Mouse (Mus musculus) megakaryocyte, embryonic 14.5 days (primary cell): ENCODE results near the gene Ipcef1. TPM values are rescaled to one million over a fixed set of nuclear protein-coding genes. Genes with fewer than 3 reads are reported as not detected.

ENCODE experiments used
- H3K27me3 ChIP-seq: replicated peaks from 2 replicates; pipeline ENCODE3; 2012; ENCODE audit warnings: inconsistent platforms
- H3K36me3 ChIP-seq: replicated peaks from 2 replicates; pipeline ENCODE3; 2012; ENCODE audit warnings: low read length, inconsistent platforms, mixed read lengths
- H3K4me1 ChIP-seq: 2 replicates; pipeline ENCODE4 v1.6.1; 2012; ENCODE audit warnings: inconsistent platforms
- H3K4me3 ChIP-seq: replicated peaks from 2 replicates; pipeline ENCODE3; 2012; ENCODE audit warnings: moderate library complexity, mild to moderate bottlenecking, inconsistent platforms
- H3K9me3 ChIP-seq: 2 replicates; pipeline ENCODE4 v1.6.1; 2012; ENCODE audit warnings: inconsistent platforms
- FLI1 ChIP-seq: IDR thresholded peaks from 2 replicates; pipeline ENCODE4 v1.6.1; 2012; ENCODE audit warnings: low read length, inconsistent platforms, mixed read lengths
- GATA1 ChIP-seq: IDR thresholded peaks from 3 replicates; pipeline ENCODE4 v1.6.1; 2012; ENCODE audit warnings: mixed read lengths, low read length, inconsistent platforms, borderline replicate concordance
- polyA plus RNA-seq: library from polyadenylated mRNA; stranded (reverse); fragments of >175 nt; gene quantifications from 2 replicates; pipeline ENCODE4 v1.2.3, GENCODE M21; 2012; ENCODE audit warnings: low replicate concordance; ENCODE audit not compliant: insufficient read depth

The Ipcef1 gene
- polyA plus RNA-seq, 1 experiment = 0.07 TPM

DNA sequence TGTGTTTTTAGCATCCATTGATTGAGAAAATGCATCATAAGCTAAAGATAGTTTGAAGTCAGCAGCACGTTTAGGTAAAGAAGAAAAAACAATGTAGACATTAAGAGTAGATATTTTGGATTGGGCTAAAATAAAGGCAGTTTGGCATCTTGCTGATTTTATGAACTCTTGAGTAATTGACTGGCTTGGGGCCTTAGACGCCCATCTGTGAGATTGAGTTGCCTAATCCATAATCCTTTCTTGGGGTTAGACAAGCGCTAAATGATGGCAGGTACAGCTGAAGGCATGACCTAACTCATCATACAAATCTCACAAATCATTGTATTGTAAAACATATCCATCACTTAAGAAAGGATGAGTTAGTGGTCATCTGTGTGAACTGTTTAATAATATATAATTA lies 52.9 kb downstream of the Ipcef1 start:
- Histone ChIP-seq H3K9me3 (no peaks in the 10 kb centered on the region), H3K4me3 (no peak overlapping the region), H3K27me3 (no peaks in the 10 kb centered on the region), H3K36me3 (no peaks in the 10 kb centered on the region), H3K4me1 (peaks cover 11% of the 10 kb centered on the region)
- no peak for TF ChIP-seq GATA1
- TF ChIP-seq FLI1 = no peak

DNA sequence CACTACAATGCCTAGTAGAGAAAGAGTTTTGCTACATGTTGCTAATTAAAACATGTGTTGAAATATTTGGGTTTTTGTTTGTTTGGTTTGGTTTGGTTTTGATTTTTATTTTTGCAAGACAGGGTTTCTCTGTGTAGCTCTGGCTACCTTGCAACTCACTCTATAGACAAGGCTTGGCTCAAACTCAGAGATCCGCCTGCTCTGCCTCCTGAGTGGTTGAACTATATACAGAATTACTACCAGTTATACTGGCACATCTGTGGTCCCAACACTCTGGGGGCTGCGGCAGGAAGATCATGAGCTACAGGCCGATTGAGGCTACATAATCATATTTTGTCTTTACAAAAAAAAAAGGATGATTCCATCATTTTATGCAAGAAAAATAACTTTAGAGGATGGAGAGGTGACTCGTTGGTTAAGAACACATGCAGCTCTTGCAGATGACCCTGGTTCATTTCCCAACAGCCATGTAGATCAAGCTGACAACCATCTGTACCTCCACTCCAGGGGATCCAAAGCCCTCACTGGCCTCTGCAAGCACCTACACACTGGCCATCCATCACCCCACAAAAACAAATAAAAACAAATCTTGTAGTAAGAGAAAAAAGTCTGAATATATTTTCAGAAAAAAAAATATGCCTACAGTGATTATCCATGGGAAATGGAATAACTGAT lies 53.6 kb downstream of the Ipcef1 start:
- H3K4me3 ChIP-seq = no peak overlapping the region
- H3K9me3 ChIP-seq = no peaks in the 10 kb centered on the region
- H3K4me1 ChIP-seq = peaks cover 11% of the 10 kb centered on the region
- H3K36me3 ChIP-seq = no peaks in the 10 kb centered on the region
- H3K27me3 ChIP-seq = no peaks in the 10 kb centered on the region
- no peak for TF ChIP-seq GATA1
- no peak for TF ChIP-seq FLI1

DNA sequence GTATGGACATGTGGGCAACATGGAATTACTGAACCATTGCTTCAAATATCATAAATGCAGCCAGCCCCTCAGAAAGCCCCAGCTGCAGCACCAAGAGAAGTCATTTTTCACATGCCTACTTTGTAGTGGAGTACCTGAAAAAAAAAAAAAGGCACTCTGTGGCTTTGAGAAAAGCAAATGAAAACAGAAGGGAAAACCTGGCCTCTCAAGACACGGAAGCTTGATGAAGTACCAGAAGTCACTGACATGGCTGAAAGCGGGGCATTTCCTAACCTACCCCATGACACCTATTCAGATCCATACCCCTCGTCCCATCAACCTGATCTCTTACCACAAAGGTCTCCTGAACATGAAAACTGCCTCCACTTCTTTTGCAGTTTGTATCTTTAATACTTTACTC lies 55.4 kb downstream of the Ipcef1 start:
- H3K4me3 ChIP-seq = no peak overlapping the region
- H3K4me1 ChIP-seq = peaks cover 15% of the 10 kb centered on the region
- no peaks in the 10 kb centered on the region for H3K36me3 ChIP-seq
- no peaks in the 10 kb centered on the region for H3K27me3 ChIP-seq
- no peaks in the 10 kb centered on the region for H3K9me3 ChIP-seq
- TF ChIP-seq GATA1 = no peak
- TF ChIP-seq FLI1 = no peak

DNA sequence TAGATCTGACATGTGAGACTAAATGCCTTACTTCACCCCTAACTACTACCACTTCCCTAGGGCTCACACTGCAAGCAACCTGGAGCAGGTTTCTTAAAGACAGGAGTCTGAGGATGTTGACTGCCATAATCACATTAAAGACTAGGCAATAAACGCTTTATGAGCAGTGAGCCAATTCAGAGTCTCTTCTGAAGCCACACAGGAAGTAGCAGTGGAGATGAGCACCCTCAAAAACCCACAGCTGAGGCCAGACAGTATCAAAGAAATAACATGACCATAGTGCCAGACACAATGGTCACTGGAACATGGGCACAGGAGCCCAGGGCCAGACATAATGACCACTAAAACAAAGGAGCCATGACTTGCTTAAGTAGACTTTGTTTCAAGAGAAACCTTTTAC lies 63.7 kb downstream of the Ipcef1 start:
- H3K36me3 ChIP-seq = peaks cover 6% of the 10 kb centered on the region
- TF ChIP-seq GATA1 = no peak
- H3K9me3 ChIP-seq = peaks cover 9% of the 10 kb centered on the region; the same call in 1 of the 2 replicates
- H3K4me3 ChIP-seq = no peak overlapping the region
- H3K27me3 ChIP-seq = no peaks in the 10 kb centered on the region
- H3K4me1 ChIP-seq = peaks cover 63% of the 10 kb centered on the region

DNA sequence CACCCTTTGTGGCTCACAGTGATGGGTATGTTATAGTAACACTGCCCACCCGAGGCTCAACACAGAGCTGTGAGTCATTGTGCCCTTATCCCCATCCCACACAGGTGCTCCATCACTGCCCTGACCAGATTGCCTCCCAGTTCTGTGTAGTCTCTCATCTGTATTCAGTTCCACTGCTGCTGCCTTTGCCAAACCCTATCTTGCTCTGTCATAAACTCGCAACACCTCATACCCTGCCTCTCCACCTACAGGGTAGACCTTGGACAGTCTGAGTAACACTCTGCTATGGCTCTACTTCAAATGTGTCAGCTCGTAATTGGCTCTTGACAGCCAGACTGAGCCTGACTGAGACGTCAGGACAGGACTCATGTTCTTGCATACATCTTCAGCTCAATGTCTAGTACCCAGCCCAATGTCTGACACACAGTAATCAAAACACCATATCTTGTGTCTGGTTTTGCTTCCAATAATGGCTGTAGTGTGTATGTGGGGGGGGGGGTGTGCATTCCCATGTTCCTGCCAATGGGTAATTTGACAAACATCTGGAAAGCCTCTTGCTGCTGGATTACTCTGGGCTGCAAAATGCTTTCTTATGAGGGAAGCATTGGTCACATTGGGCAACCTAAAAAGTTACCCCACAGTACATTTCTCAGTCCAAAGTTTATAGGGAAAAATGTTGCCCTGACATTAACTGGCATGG lies 64.7 kb downstream of the Ipcef1 start:
- Histone ChIP-seq H3K36me3 (peaks cover 6% of the 10 kb centered on the region), H3K4me3 (peak overlapping the region; percentile 1), H3K9me3 (peaks cover 9% of the 10 kb centered on the region; the same call in 1 of the 2 replicates), H3K27me3 (no peaks in the 10 kb centered on the region), H3K4me1 (peaks cover 68% of the 10 kb centered on the region)
- TF ChIP-seq GATA1 (no peak), FLI1 (no peak)

DNA sequence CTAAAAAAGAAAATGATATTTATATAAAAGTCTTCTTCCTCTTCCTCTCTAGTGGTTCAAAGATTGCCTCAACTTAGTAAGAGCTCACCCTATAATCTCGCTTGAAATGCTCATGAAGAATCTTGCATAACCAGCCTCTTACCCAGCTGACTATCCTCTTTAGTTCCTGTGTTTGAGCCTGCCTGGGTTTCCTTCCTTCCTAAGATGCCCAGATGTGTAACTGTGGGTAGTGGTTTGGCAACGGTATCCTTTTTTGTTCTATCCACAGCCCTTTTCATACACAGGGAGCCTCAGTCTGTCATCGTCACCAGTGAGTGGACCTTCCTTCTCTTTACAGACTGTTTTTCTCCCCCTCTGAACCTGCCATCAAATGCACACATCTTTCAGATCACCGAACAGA lies 66.0 kb downstream of the Ipcef1 start:
- Histone ChIP-seq H3K36me3 (peaks cover 4% of the 10 kb centered on the region), H3K27me3 (no peaks in the 10 kb centered on the region), H3K4me1 (peaks cover 63% of the 10 kb centered on the region), H3K4me3 (no peak overlapping the region), H3K9me3 (peaks cover 4% of the 10 kb centered on the region; the same call in 1 of the 2 replicates)
- TF ChIP-seq GATA1 (no peak), FLI1 (no peak)

DNA sequence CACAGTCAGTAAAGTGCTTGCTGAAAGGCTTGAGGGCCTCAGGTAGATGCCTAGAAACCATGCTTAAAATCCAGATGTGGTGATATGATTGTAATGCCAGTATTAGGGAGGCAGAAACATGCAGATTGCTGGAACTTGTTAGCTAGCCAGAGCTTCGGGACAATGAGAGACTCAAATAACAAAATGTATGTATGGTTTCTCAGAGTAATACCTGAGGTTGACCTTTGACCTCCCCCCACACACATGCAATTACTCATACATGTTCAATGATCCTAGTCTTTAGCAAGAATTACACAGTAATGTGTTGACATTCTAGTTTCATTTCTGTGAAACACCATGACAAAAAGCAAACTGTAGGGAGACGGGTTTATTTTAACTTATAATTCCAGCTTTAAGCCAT lies 68.8 kb downstream of the Ipcef1 start:
- Histone ChIP-seq H3K4me3 (no peak overlapping the region), H3K9me3 (peaks cover 4% of the 10 kb centered on the region; the same call in 1 of the 2 replicates), H3K27me3 (no peaks in the 10 kb centered on the region), H3K36me3 (peaks cover 4% of the 10 kb centered on the region), H3K4me1 (peaks cover 49% of the 10 kb centered on the region)
- TF ChIP-seq GATA1 (no peak), FLI1 (no peak)

DNA sequence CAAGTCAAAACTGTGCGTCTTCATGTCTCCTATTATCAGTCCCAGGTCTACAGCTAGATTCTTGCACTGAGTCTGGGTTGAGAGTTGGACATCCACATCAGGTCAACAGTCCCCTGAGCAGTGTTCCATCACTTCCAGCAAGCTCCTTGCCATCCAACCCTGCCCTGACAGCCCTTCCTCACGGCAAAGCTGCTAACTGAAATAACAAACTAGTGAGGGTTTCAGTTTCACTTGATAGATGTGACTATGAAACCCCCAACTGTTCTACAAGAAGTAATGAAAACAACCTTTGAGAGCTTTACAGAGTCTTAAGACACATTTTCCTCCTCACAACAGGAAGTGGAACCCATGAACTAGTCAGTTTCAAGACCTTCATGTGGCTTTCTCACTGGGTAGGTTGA lies 69.5 kb downstream of the Ipcef1 start:
- Histone ChIP-seq H3K27me3 (no peaks in the 10 kb centered on the region), H3K36me3 (peaks cover 4% of the 10 kb centered on the region), H3K4me3 (peak overlapping the region; percentile 6), H3K4me1 (peaks cover 42% of the 10 kb centered on the region), H3K9me3 (peaks cover 4% of the 10 kb centered on the region; the same call in 1 of the 2 replicates)
- no peak for TF ChIP-seq FLI1
- no peak for TF ChIP-seq GATA1

DNA sequence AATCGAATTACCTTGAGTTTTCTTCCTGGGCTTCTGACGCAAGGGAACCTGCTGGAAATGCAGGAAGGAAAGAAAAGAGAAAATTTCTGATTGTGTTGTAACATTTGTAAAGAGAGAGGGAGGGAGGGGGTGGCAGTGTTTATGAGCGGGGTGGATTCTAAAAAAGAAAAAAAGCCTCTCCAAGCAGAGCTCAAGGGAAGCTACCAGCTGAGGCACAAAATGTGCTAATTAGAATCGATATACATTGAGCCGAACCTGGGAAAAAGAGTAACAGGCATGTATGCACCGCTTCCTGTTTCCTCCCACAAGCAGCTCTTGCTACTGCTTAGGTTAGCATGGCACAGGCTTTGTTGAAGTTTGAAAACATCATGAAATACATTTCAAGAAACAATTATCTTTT lies 72.0 kb downstream of the Ipcef1 start:
- peaks cover 4% of the 10 kb centered on the region; the same call in 1 of the 2 replicates for H3K9me3 ChIP-seq
- no peak for TF ChIP-seq FLI1
- TF ChIP-seq GATA1 = no peak
- peak overlapping the region; percentile 79 for H3K4me3 ChIP-seq
- H3K36me3 ChIP-seq = peaks cover 4% of the 10 kb centered on the region
- no peaks in the 10 kb centered on the region for H3K27me3 ChIP-seq
- peaks cover 20% of the 10 kb centered on the region for H3K4me1 ChIP-seq

DNA sequence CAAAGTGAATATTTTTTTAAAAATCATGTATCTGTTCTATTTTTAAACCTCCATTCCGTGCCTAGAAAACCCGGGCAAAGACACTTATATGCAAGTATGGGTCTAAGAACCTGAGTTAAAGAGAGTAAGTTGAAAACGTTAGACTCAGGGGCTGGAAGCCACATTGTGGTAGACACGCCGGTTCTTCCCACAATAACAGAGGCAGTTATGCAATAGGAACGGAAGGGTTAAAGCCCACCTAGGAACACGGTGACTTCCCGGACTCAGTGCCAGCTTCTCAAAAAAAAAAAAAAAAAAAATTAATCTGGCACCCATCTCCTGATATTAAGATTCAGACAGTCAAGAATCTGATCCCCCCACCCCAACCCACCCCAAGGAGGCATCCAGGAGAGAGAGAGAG lies 72.5 kb downstream of the Ipcef1 start:
- Histone ChIP-seq H3K36me3 (peaks cover 4% of the 10 kb centered on the region), H3K4me1 (peaks cover 20% of the 10 kb centered on the region), H3K4me3 (peak overlapping the region; percentile 79), H3K27me3 (no peaks in the 10 kb centered on the region), H3K9me3 (peaks cover 4% of the 10 kb centered on the region; the same call in 1 of the 2 replicates)
- TF ChIP-seq GATA1 (no peak), FLI1 (no peak)
